Mouse (Mus musculus): ENCODE measurements at regions not wholly inside any gene's neighbourhood (a gene's known extent, or its start where the extent isn't known, plus 50 kb on each side); places are given as distances from the start of the nearest gene placed in this dataset.

- no peak for TF ChIP-seq EP300 (IDR thresholded peaks at IDR 0.05; ENCODE audit: low read depth)
- TF ChIP-seq CTCF (IDR thresholded peaks at IDR 0.05; ENCODE audit: low read depth), result no peak
- Histone ChIP-seq H3K4me3 (ENCODE audit: low read depth, low read length) (no peak overlapping the region), H3K36me3 (replicated peaks; ENCODE audit: control insufficient read depth, insufficient read depth, low read length) (no peaks in the 10 kb centered on the region), H3K27ac (ENCODE audit: low read depth) (no peak overlapping the region), H3K4me1 (ENCODE audit: control insufficient read depth, insufficient read depth) (0 out of 2 replicates have a peak, but pooled peaks cover 6% of the 10 kb centered on the region), H3K27me3 (ENCODE audit: control insufficient read depth, insufficient read depth, low read length) (no peaks in the 10 kb centered on the region), H3K4me2 (ENCODE audit: low read depth, low read length) (no peak overlapping the region; the same call in 1 of the 2 replicates), H3K9ac (replicated peaks; ENCODE audit: low read depth, low read length) (no peak overlapping the region), H3K9me3 (replicated peaks; ENCODE audit: control insufficient read depth, low read length) (no peaks in the 10 kb centered on the region)
- DNase-seq (ENCODE audit: low spot score), result no peak
- ATAC-seq (ENCODE audit: insufficient read depth, low read depth), result no peak
- 22% methylated on average over 8 of the region's 8 CpGs for WGBS
These were observed 260.4 kb upstream of the Pard3b start for GRCm38 (mm10) chr1:61378240-61378639.

DNA sequence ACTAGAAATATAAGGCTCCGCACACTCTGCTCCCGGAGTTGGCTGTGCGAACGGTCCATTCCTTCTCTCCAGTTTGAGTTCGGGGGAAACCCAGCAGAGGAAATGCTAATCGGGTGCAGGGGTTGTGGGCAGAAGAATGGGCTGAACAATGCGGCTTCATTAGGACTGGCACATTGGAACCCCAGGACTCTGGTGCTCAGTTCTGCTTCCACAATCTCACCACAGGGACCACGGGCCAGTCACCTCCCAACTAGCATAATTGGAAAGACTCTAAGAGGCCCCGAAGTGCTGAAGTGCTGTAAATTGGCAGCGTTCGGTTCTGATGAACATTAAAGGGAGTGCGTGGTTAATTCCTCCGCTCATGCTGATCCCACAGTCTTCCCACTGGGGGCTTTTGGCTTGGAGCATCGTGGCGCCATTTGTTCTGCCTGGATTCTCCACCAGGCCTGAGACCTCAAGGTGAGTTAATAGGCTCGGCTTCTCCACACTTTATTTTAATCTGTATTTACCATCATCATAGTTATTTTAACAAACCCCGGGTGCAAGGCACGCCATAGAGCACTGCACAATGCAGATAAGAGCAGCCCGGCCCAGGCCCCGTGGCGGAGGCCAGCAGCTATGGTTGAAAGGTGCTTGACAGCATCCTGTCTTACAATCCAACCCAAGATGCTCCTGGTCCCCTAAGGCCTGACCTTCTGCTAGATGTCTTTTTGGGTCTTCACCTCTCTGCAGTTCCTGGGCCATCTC is 258.7 kb upstream of the Pard3b start:
- WGBS, result 80% methylated on average over 21 of the region's 21 CpGs
- H3K9me3 ChIP-seq (replicated peaks; ENCODE audit: control insufficient read depth, low read length), result no peaks in the 10 kb centered on the region
- no peak for TF ChIP-seq CTCF (IDR thresholded peaks at IDR 0.05; ENCODE audit: low read depth)
- no peak for TF ChIP-seq EP300 (IDR thresholded peaks at IDR 0.05; ENCODE audit: low read depth)
- H3K27me3 ChIP-seq (ENCODE audit: control insufficient read depth, insufficient read depth, low read length), result no peaks in the 10 kb centered on the region
- no peak overlapping the region for H3K9ac ChIP-seq (replicated peaks; ENCODE audit: low read depth, low read length)
- H3K4me2 ChIP-seq (ENCODE audit: low read depth, low read length), result no peak overlapping the region
- H3K36me3 ChIP-seq (replicated peaks; ENCODE audit: control insufficient read depth, insufficient read depth, low read length), result no peaks in the 10 kb centered on the region
- H3K27ac ChIP-seq (ENCODE audit: low read depth), result no peak overlapping the region
- no peaks in the 10 kb centered on the region for H3K4me1 ChIP-seq (ENCODE audit: control insufficient read depth, insufficient read depth)
- DNase-seq (ENCODE audit: low spot score) (no peak), ATAC-seq (ENCODE audit: insufficient read depth, low read depth) (no peak)
- no peak overlapping the region for H3K4me3 ChIP-seq (ENCODE audit: low read depth, low read length)

DNA sequence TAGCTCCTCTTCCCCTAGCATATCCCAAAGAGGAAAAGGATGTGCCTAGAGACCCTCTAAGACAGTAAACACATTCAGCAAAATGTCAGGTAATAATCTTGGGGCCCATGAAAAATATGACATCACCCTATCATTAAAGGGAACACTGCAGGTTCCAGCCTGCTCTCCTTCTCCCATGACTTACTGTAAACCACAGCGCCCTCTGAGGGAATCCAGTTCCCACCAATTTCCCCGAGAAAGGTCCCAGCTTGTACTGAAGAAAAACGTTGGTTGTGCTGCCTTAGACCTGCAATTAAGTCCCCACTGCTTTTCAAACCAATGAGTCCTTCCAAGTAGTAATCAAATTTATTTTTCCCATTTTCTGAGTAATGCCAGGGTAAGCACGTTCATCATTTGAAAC is 251.0 kb upstream of the Pard3b start:
- Histone ChIP-seq H3K9ac (replicated peaks; ENCODE audit: low read depth, low read length) (no peak overlapping the region), H3K9me3 (replicated peaks; ENCODE audit: control insufficient read depth, low read length) (no peaks in the 10 kb centered on the region), H3K4me3 (ENCODE audit: low read depth, low read length) (no peak overlapping the region), H3K4me1 (ENCODE audit: control insufficient read depth, insufficient read depth) (no peaks in the 10 kb centered on the region), H3K4me2 (ENCODE audit: low read depth, low read length) (no peak overlapping the region), H3K36me3 (replicated peaks; ENCODE audit: control insufficient read depth, insufficient read depth, low read length) (no peaks in the 10 kb centered on the region), H3K27ac (ENCODE audit: low read depth) (no peak overlapping the region), H3K27me3 (ENCODE audit: control insufficient read depth, insufficient read depth, low read length) (no peaks in the 10 kb centered on the region)
- WGBS, result 48% methylated on average over 4 of the region's 4 CpGs
- TF ChIP-seq EP300 (IDR thresholded peaks at IDR 0.05; ENCODE audit: low read depth) (no peak), CTCF (IDR thresholded peaks at IDR 0.05; ENCODE audit: low read depth) (no peak)
- no peak for DNase-seq (ENCODE audit: low spot score)
- no peak for ATAC-seq (ENCODE audit: insufficient read depth, low read depth)

DNA sequence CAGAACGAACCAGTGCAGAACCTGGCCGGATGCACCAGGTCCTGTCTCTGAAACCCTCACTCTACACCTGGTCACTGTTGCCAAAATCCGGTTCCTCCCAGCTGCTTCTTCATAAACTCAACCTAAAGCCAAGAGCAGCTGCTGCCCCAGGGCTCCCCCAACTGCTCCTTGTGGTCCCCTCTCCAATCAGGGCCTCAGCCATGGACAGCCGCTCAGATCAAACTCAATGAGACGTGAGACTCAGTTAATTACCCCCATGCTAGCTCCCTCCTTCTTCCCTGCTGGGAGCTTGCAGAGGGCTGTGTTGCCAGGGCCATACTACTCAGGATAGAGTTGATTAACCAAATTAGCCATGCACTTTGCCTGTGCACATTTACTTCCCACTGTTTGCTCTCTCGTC is 240.8 kb upstream of the Pard3b start:
- Histone ChIP-seq H3K36me3 (replicated peaks; ENCODE audit: control insufficient read depth, insufficient read depth, low read length) (no peaks in the 10 kb centered on the region), H3K4me3 (ENCODE audit: low read depth, low read length) (no peak overlapping the region), H3K9me3 (replicated peaks; ENCODE audit: control insufficient read depth, low read length) (no peaks in the 10 kb centered on the region), H3K27me3 (ENCODE audit: control insufficient read depth, insufficient read depth, low read length) (no peaks in the 10 kb centered on the region), H3K4me2 (ENCODE audit: low read depth, low read length) (no peak overlapping the region), H3K9ac (replicated peaks; ENCODE audit: low read depth, low read length) (no peak overlapping the region), H3K4me1 (ENCODE audit: control insufficient read depth, insufficient read depth) (no peaks in the 10 kb centered on the region), H3K27ac (ENCODE audit: low read depth) (no peak overlapping the region)
- DNase-seq (ENCODE audit: low spot score), result no peak
- ATAC-seq (ENCODE audit: insufficient read depth, low read depth), result no peak
- WGBS, result 67% methylated on average over 6 of the region's 6 CpGs
- TF ChIP-seq CTCF (IDR thresholded peaks at IDR 0.05; ENCODE audit: low read depth) (no peak), EP300 (IDR thresholded peaks at IDR 0.05; ENCODE audit: low read depth) (no peak)

GRCm38 (mm10) chr1:61402339-61402738 is 236.3 kb upstream of the Pard3b start:
- Histone ChIP-seq H3K9me3 (replicated peaks; ENCODE audit: control insufficient read depth, low read length) (no peaks in the 10 kb centered on the region), H3K4me1 (ENCODE audit: control insufficient read depth, insufficient read depth) (no peaks in the 10 kb centered on the region), H3K27ac (ENCODE audit: low read depth) (no peak overlapping the region), H3K36me3 (replicated peaks; ENCODE audit: control insufficient read depth, insufficient read depth, low read length) (no peaks in the 10 kb centered on the region), H3K4me2 (ENCODE audit: low read depth, low read length) (peak overlapping the region; percentile 59), H3K27me3 (ENCODE audit: control insufficient read depth, insufficient read depth, low read length) (no peaks in the 10 kb centered on the region), H3K4me3 (ENCODE audit: low read depth, low read length) (peak overlapping the region; percentile 24), H3K9ac (replicated peaks; ENCODE audit: low read depth, low read length) (no peak overlapping the region)
- TF ChIP-seq CTCF (IDR thresholded peaks at IDR 0.05; ENCODE audit: low read depth), result no peak
- no peak for TF ChIP-seq EP300 (IDR thresholded peaks at IDR 0.05; ENCODE audit: low read depth)
- WGBS, result 63% methylated on average over 8 of the region's 8 CpGs
- ATAC-seq (ENCODE audit: insufficient read depth, low read depth), result no peak
- no peak for DNase-seq (ENCODE audit: low spot score)

GRCm38 (mm10) chr1:61407201-61407600 is 231.4 kb upstream of the Pard3b start:
- Histone ChIP-seq H3K27me3 (ENCODE audit: control insufficient read depth, insufficient read depth, low read length) (no peaks in the 10 kb centered on the region), H3K27ac (ENCODE audit: low read depth) (no peak overlapping the region), H3K36me3 (replicated peaks; ENCODE audit: control insufficient read depth, insufficient read depth, low read length) (no peaks in the 10 kb centered on the region), H3K4me1 (ENCODE audit: control insufficient read depth, insufficient read depth) (no peaks in the 10 kb centered on the region), H3K9ac (replicated peaks; ENCODE audit: low read depth, low read length) (no peak overlapping the region), H3K4me2 (ENCODE audit: low read depth, low read length) (no peak overlapping the region), H3K4me3 (ENCODE audit: low read depth, low read length) (no peak overlapping the region), H3K9me3 (replicated peaks; ENCODE audit: control insufficient read depth, low read length) (no peaks in the 10 kb centered on the region)
- ATAC-seq (ENCODE audit: insufficient read depth, low read depth), result no peak
- DNase-seq (ENCODE audit: low spot score), result no peak
- 56% methylated on average over 9 of the region's 9 CpGs for WGBS
- TF ChIP-seq EP300 (IDR thresholded peaks at IDR 0.05; ENCODE audit: low read depth) (no peak), CTCF (IDR thresholded peaks at IDR 0.05; ENCODE audit: low read depth) (no peak)
